Mouse (Mus musculus) hindbrain, postnatal 0 days (tissue): ENCODE data around the gene P3h3. TPM values are rescaled to one million over a fixed set of nuclear protein-coding genes. Genes with fewer than 3 reads are reported as not detected.

Source experiments
- ATAC-seq: fragments of 200-750 bp; cut with Nextera tagmentation; 2 replicates; pipeline ENCODE4 v1.8.0; 2017; ENCODE audit warnings: mild to moderate bottlenecking, moderate TSS enrichment, moderate library complexity
- DNase-seq: peaks from one replicate; pipeline ENCODE4 v3.0.0-alpha.2; 2015; ENCODE audit warnings: low spot score
- H3K27ac ChIP-seq: fragments of 300-500 bp; sonication (generic); 2 replicates; pipeline ENCODE4 v1.5.1; 2014; ENCODE audit warnings: mild to moderate bottlenecking
- H3K27me3 ChIP-seq: fragments of 300-500 bp; sonication (generic); 2 replicates; pipeline ENCODE4 v1.6.1; 2014; ENCODE audit warnings: low read length, mixed read lengths; ENCODE audit not compliant: insufficient read depth
- H3K36me3 ChIP-seq: fragments of 300-500 bp; sonication (generic); 2 replicates; pipeline ENCODE4 v1.6.1; 2014; ENCODE audit warnings: low read length, mixed read lengths; ENCODE audit not compliant: insufficient read depth
- H3K4me1 ChIP-seq: fragments of 300-500 bp; sonication (generic); 2 replicates; pipeline ENCODE4 v1.6.1; 2014; ENCODE audit warnings: antibody characterized with exemption, low read length, mixed read lengths; ENCODE audit not compliant: insufficient read depth
- H3K4me2 ChIP-seq: fragments of 300-500 bp; sonication (generic); 2 replicates; pipeline ENCODE4 v1.6.1; 2014; ENCODE audit warnings: low read depth, mild to moderate bottlenecking, low read length, moderate library complexity, mixed read lengths
- H3K4me3 ChIP-seq: fragments of 300-500 bp; sonication (generic); 2 replicates; pipeline ENCODE4 v1.5.1; 2014; ENCODE audit warnings: low read length
- H3K9ac ChIP-seq: fragments of 300-500 bp; sonication (generic); replicated peaks from 2 replicates; pipeline ENCODE4 v1.6.1; 2014; ENCODE audit warnings: mild to moderate bottlenecking, low read length, moderate library complexity, mixed read lengths
- H3K9me3 ChIP-seq: fragments of 300-500 bp; sonication (generic); 2 replicates; pipeline ENCODE4 v1.6.1; 2016; ENCODE audit warnings: low read length, mixed read lengths
- CTCF ChIP-seq: IDR thresholded peaks from 2 replicates; pipeline ENCODE4 v1.5.1; 2016; ENCODE audit warnings: antibody characterized with exemption, control low read depth, low read depth
- WGBS: fragments of 180-500 bp; shearing (Covaris S2); extraction: QIAGEN DNeasy Blood & Tissue Kit; methylation state at CpG from one replicate; pipeline ENCODE4 v1.1.7; 2014; 5-methylcytosine and 5-hydroxymethylcytosine counted together
- polyA plus RNA-seq: library from polyadenylated mRNA; unstranded; fragments of >200 nt; fragmentation: Nextera tagmentation; extraction: Ambion mirVana; gene quantifications from 2 replicates; pipeline ENCODE4 v1.2.1, GENCODE M21; 2015
- total RNA-seq: library from RNA; depleted of rRNA; stranded (reverse); fragments of >200 nt; gene quantifications from 2 replicates; pipeline ENCODE4 v1.2.3, GENCODE M21; 2014

P3h3 gene
- total and polyA plus RNA-seq, 2 experiments from 2014 or later = 11.3 to 71.3 TPM

DNA sequence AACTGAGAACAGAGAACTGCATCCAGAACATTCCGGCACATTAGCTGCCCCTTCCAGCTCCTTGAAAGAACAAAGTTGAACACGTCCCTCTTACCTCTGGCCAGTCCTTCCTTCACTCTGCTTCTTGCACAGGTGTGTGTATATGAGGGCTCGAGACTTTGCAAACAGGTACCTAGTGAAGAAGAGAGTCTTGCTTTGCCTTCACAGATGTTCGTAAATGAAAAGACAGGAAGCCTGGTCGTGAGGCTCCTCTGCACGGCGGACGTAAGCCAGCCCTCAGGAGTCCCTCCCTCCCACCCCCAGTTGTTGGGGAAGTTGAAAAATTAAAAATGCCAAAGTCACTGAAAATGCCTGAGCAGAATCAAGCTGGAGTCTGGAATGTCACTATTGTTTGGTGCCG is 30.4 kb upstream of the P3h3 start, which contains the start of gene Cd4:
Cd4 (minus strand) TSS at position 236 of the 400 bp plus-strand sequence.
- 86% methylated on average over 9 of the region's 9 CpGs for whole genome bisulfite sequencing
- no peak for TF ChIP-seq CTCF
- Histone ChIP-seq H3K27ac (no peak within 1 kb of the TSS), H3K36me3 (no peaks in the 10 kb centered on the region), H3K4me1 (no peaks in the 10 kb centered on the region), H3K9ac (no peak within 1 kb of the TSS), H3K27me3 (no peaks in the 10 kb centered on the region), H3K4me2 (no peak within 1 kb of the TSS), H3K9me3 (no peaks in the 10 kb centered on the region), H3K4me3 (no peak within 1 kb of the TSS)
- DNase-seq = no peak
- no peak for ATAC-seq

DNA sequence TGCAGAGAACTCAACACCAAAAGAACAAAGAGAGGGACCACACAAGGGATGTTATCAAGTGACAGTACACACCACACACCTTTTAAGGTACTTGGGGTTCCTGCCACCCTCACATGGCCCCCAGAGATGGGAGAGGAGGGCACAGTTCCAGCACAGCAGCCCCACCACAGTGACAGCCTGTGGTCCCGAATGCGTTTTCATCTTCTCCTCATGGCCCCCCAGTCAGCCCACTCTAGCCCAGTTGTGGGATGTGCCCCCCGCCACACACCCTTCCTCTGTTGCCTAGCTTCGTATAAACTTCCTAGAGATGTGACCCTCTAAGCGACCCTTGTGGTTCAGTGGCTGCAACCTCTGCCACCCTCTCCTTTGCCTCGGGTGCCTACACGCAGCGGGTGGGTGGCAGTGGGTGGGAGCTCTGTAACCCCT is 28.4 kb upstream of the P3h3 start:
- no peak for ATAC-seq
- 91% methylated on average over 8 of the region's 8 CpGs for WGBS

DNA sequence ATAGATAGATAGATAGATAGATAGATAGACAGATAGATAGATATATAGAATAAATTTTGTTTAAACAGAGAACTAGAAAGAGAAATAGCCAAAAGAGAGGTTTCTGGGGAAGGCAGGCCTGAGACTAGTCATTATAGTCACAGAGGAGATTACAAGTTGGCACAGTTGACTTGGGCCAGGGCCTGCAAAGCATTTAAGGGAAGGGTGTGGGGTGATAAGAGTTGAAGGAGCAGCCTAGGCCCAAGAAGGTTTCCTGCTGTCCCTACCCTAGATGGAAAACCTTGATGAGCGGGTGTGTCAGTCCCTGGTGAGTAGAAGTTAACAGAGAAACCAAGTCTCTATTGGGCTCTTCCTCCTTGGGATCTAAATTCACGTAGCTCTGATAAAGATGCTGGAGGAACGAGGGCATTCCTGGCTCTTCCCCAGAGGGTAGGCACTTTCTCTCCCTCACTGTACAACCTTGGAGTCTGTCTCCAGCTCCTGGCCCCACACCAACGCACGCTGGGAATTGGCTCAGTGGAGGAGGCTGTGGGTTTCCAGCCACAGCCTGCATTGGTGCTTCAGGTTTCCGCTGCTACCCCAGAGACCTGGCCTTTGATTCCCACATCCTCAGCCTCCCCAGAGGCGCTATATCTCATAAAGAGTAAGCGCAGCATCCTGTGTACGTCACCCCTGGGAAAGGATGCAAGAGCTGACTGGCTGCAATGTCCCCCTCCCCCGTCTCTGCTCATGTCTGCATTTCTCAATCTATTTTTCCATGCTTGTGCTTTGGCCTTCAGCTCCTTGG is 27.4 kb upstream of the P3h3 start:
- Histone ChIP-seq H3K4me1 (no peaks in the 10 kb centered on the region), H3K4me3 (no peak overlapping the region), H3K9me3 (no peaks in the 10 kb centered on the region), H3K9ac (no peak overlapping the region), H3K36me3 (no peaks in the 10 kb centered on the region), H3K27ac (no peak overlapping the region), H3K4me2 (no peak overlapping the region), H3K27me3 (no peaks in the 10 kb centered on the region)
- TF ChIP-seq CTCF = no peak
- DNase-seq (peak; percentile 24), ATAC-seq (no peak)
- WGBS = 58% methylated on average over 10 of the region's 10 CpGs

More for the DNA sequence above, 28.4 kb upstream of the P3h3 start:
- no peaks in the 10 kb centered on the region for H3K36me3 ChIP-seq
- H3K4me1 ChIP-seq = no peaks in the 10 kb centered on the region
- no peak overlapping the region for H3K27ac ChIP-seq
- H3K9me3 ChIP-seq = no peaks in the 10 kb centered on the region
- H3K9ac ChIP-seq = no peak overlapping the region
- H3K4me2 ChIP-seq = no peak overlapping the region
- no peaks in the 10 kb centered on the region for H3K27me3 ChIP-seq
- H3K4me3 ChIP-seq = no peak overlapping the region
- no peak for TF ChIP-seq CTCF
- no peak for DNase-seq

DNA sequence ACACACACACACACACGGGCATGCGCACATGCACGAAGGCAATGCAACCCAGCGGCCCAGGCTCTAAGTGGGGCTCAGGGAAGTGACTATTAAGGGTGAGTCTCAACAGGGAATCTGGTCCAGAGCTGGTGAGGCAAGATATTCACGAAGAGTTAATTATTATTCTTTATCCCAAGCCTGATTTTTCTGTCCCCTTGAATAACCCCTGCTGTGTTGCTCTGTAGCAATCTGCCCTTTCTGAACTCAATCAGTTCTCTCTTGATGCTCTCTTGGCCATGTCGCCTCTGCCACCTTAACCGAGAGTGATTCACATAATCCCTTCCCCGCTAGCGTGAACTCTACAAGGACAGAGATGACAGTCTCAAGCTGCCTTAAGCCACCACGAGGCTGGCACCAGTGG is 25.8 kb upstream of the P3h3 start:
- Histone ChIP-seq H3K36me3 (no peaks in the 10 kb centered on the region), H3K4me2 (no peak overlapping the region), H3K9ac (no peak overlapping the region), H3K27ac (no peak overlapping the region), H3K9me3 (no peaks in the 10 kb centered on the region), H3K4me3 (no peak overlapping the region), H3K4me1 (no peaks in the 10 kb centered on the region), H3K27me3 (no peaks in the 10 kb centered on the region)
- DNase-seq = no peak
- no peak for TF ChIP-seq CTCF
- 73% methylated on average over 10 of the region's 10 CpGs for WGBS
- no peak for ATAC-seq

DNA sequence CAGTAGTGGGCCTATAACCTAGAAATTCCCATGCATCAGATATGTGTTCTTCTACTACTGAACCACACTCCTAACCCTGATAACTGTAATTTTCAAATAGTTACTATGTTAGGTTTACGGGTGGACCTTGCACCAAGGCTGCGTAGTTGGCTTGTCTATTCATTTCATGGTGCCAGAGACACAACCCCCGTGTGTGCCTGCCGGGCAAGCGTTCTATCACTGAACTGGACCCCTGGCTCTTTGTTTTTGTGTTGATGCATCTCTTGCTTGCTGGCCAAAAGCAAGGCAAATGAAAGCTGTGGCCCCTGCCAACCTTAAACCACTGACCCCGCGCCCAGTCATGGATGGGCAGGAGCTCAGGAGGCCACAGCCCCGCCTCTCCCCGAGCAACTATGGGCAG is 24.3 kb upstream of the P3h3 start:
- Histone ChIP-seq H3K36me3 (no peaks in the 10 kb centered on the region), H3K9ac (no peak overlapping the region), H3K4me3 (no peak overlapping the region), H3K9me3 (no peaks in the 10 kb centered on the region), H3K4me1 (no peaks in the 10 kb centered on the region), H3K27me3 (no peaks in the 10 kb centered on the region), H3K4me2 (no peak overlapping the region), H3K27ac (no peak overlapping the region)
- 86% methylated on average over 9 of the region's 9 CpGs for WGBS
- DNase-seq = no peak
- no peak for ATAC-seq
- TF ChIP-seq CTCF = no peak

DNA sequence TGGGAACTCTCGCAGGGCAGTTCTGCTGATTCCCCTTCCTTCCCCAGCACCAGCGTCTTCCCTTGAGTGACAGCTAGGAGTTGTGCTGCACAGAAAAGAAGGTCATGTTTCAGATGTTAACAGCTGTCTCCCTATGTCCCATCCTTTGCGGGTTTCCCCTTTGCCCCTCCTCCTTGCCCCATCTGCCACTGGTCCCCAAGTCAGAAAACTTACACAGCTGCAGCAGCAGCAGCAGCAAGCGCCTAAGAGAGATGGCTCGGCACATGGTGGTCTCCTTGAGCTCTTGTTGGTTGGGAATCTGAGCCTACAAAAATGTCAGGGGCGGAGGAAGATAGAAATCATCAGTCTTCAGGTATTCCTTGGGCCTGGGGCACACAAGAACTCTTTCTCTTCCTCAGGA is 21.8 kb upstream of the P3h3 start:
- WGBS = 60% methylated on average over 6 of the region's 6 CpGs
- Histone ChIP-seq H3K27me3 (no peaks in the 10 kb centered on the region), H3K4me2 (no peak overlapping the region), H3K36me3 (no peaks in the 10 kb centered on the region), H3K4me3 (no peak overlapping the region), H3K9me3 (no peaks in the 10 kb centered on the region), H3K9ac (no peak overlapping the region), H3K27ac (no peak overlapping the region), H3K4me1 (no peaks in the 10 kb centered on the region)
- TF ChIP-seq CTCF = no peak
- no peak for ATAC-seq
- no peak for DNase-seq

DNA sequence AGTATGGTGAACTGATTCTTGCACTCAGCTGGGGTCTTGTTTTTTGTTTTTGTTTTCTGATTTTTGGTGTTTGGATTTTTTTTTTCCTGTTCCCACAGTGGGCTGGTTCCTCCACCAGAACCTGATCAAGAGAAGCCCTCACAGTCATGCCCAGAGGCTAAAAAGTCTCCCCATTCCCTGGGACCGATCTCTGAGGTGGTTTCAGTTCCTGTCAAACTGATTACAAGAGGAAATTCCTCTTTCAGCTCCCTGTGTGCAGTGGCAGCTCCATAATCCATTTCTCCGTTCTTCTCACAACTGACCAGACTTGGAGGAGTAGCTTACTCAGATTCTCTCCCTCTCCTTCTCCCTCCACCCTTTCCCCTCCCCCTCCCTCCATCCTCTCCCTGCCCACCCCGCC is 16.8 kb upstream of the P3h3 start:
- no peak overlapping the region for H3K9ac ChIP-seq
- no peaks in the 10 kb centered on the region for H3K27me3 ChIP-seq
- H3K36me3 ChIP-seq = no peaks in the 10 kb centered on the region
- TF ChIP-seq CTCF = no peak
- no peak overlapping the region for H3K4me2 ChIP-seq
- no peak for ATAC-seq
- no peak for DNase-seq
- H3K4me3 ChIP-seq = no peak overlapping the region
- no peaks in the 10 kb centered on the region for H3K4me1 ChIP-seq
- 48% methylated on average over 3 of the region's 3 CpGs for WGBS
- no peak overlapping the region for H3K27ac ChIP-seq
- no peaks in the 10 kb centered on the region for H3K9me3 ChIP-seq
